Mouse (Mus musculus) testis, adult 2 months (tissue): ENCODE data around the gene Cfap54.

Experiments
- CTCF ChIP-seq: fragments of 200-500 bp; IDR thresholded peaks from 2 replicates; pipeline ENCODE4 v1.5.1; 2012; ENCODE audit warnings: low read depth, mild to moderate bottlenecking, inconsistent platforms, low read length, moderate library complexity; ENCODE audit not compliant: control insufficient read depth, insufficient read depth, insufficient replicate concordance
- POLR2A ChIP-seq: fragments of 200-500 bp; IDR thresholded peaks from 2 replicates; pipeline ENCODE4 v1.6.1; 2012; ENCODE audit warnings: low read depth, mild to moderate bottlenecking, inconsistent platforms, low read length, moderate library complexity; ENCODE audit not compliant: control insufficient read depth

- no peak for TF ChIP-seq CTCF
- TF ChIP-seq POLR2A, result no peak
Observed at GRCm38 (mm10) chr10:93119809-93120208, 38.4 kb upstream of the Cfap54 start.
